Mouse (Mus musculus) neural tube, embryonic 13.5 days (tissue): ENCODE measurements around the gene Stx1b. TPM values are rescaled to one million over a fixed set of nuclear protein-coding genes. Genes with fewer than 3 reads are reported as not detected.

Source experiments
- ATAC-seq: fragments of 200-750 bp; cut with Nextera tagmentation; 2 replicates; pipeline ENCODE4 v1.8.0; 2017; ENCODE audit warnings: low read depth, mild to moderate bottlenecking, moderate TSS enrichment, moderate library complexity
- H3K27ac ChIP-seq: fragments of 300-500 bp; sonication (generic); replicated peaks from 2 replicates; pipeline ENCODE4 v1.5.1; 2015; ENCODE audit warnings: moderate library complexity, mild to moderate bottlenecking, inconsistent platforms
- H3K27me3 ChIP-seq: fragments of 300-500 bp; sonication (generic); 2 replicates; pipeline ENCODE4 v1.6.1; 2015; ENCODE audit warnings: mild to moderate bottlenecking, inconsistent platforms
- H3K36me3 ChIP-seq: fragments of 300-500 bp; sonication (generic); 2 replicates; pipeline ENCODE4 v1.6.1; 2015; ENCODE audit warnings: mild to moderate bottlenecking, inconsistent platforms
- H3K4me1 ChIP-seq: fragments of 300-500 bp; sonication (generic); replicated peaks from 2 replicates; pipeline ENCODE4 v1.6.1; 2015; ENCODE audit warnings: inconsistent platforms
- H3K4me2 ChIP-seq: fragments of 300-500 bp; sonication (generic); 2 replicates; pipeline ENCODE4 v1.6.1; 2015; ENCODE audit warnings: inconsistent platforms, mild to moderate bottlenecking, moderate library complexity
- H3K4me3 ChIP-seq: fragments of 300-500 bp; sonication (generic); 2 replicates; pipeline ENCODE4 v1.5.1; 2015; ENCODE audit warnings: mild to moderate bottlenecking, inconsistent platforms
- H3K9ac ChIP-seq: fragments of 300-500 bp; sonication (generic); 2 replicates; pipeline ENCODE4 v1.6.1; 2015; ENCODE audit warnings: moderate library complexity, mild to moderate bottlenecking, inconsistent platforms
- H3K9me3 ChIP-seq: fragments of 300-500 bp; sonication (generic); 2 replicates; pipeline ENCODE4 v1.6.1; 2016; ENCODE audit warnings: inconsistent platforms
- WGBS: fragments of 180-500 bp; shearing (Covaris S2); methylation state at CpG from one replicate; pipeline ENCODE4 v1.1.7; 2015; 5-methylcytosine and 5-hydroxymethylcytosine counted together
- polyA plus RNA-seq: library from polyadenylated mRNA; unstranded; fragments of >200 nt; fragmentation: Nextera tagmentation; extraction: Ambion mirVana; gene quantifications from 2 replicates; pipeline ENCODE4 v1.2.1, GENCODE M21; 2015

The Stx1b gene
- polyA plus RNA-seq = 38.4 and 39.8 TPM in 2 replicates

DNA sequence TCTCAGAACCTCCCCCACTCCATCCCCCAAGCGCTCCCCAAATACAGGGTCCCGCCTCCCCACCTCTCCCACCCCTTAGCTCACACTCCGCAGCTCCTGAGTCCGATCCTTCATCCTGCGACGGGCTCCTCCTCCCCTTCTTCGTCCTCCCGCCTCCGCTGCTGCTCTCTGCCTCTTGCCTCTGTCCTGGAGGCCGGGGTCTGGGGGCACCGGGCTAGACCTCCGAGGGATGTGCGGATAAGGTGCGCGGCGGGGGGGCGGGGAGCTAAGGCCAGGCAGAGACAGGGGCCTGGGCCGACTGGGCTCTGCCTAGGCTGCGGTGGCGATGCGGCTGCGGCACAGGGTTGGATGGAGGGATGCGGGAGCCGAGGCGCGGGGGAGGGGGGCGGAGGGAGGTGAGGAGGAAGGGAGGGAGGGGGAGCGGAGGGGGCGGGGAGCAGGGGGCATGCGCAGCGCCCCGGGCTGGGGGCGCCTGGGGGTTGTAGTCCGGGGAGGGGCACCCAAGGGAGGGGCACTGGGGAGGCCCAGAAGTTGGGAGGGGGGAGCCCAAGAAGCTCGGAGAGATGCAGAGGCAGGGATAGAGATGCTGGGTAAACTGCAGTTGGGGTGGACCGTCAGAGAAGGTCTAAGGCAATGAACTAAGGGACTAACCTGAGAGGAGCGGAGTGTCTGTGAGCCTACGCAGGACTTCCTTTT, at the start of gene Stx1b, which contains the start of gene Stx4a:
Stx1b (minus strand) TSS at position 374 of the 696 bp plus-strand sequence.
Stx4a (plus strand) TSS at position 119 of the 696 bp plus-strand sequence.
- Histone ChIP-seq H3K27me3 (no peaks in the 10 kb centered on the region), H3K9ac (peak within 1 kb of the TSS; percentile 96), H3K4me3 (peak within 1 kb of the TSS; percentile 76), H3K4me2 (peak within 1 kb of the TSS; percentile 79), H3K4me1 (peaks cover 38% of the 10 kb centered on the region), H3K9me3 (no peaks in the 10 kb centered on the region), H3K36me3 (no peaks in the 10 kb centered on the region), H3K27ac (peak within 1 kb of the TSS; percentile 93)
- peak; percentile 93 for ATAC-seq
- 4% methylated on average over 32 of the region's 38 CpGs for WGBS

DNA sequence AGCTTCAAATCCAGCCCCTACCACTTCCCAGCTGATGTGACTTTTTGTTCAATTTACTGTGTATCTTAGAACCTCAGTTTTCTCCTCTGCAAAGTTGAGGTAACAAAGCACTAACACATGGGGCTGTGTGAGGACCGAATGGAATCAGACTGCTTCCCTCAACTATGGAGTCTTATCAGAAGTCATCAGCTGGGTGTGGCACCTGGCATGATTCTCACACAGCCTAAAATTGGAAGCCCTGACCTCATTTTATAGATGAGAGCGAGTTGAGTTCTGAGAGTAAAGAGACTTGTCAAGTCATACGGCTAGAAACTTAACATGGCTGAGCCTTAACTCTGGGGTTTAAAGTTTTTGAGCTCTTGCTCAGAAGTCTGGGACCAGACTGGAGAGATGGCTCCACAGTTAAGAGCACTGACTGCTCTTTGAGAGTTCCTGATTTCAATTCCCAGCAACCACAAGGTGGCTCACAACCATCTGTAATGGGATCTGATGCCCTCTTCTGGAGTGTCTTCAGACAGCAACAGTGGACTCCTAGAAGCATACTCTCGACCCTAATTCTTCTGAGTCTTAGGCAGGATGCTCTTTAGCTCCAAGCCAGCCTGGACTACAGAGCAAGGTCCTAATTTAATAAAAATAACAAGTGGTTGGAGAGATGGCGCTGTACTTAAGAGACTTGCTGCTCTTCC, 45.9 kb upstream of the Stx1b start:
- no peak for ATAC-seq
- Histone ChIP-seq H3K27ac (no peak overlapping the region), H3K4me3 (no peak overlapping the region), H3K9me3 (no peaks in the 10 kb centered on the region), H3K4me2 (no peak overlapping the region), H3K9ac (no peak overlapping the region), H3K27me3 (no peaks in the 10 kb centered on the region), H3K36me3 (peaks cover 60% of the 10 kb centered on the region), H3K4me1 (peaks cover 33% of the 10 kb centered on the region)
- WGBS = 86% methylated on average over 5 of the region's 5 CpGs

DNA sequence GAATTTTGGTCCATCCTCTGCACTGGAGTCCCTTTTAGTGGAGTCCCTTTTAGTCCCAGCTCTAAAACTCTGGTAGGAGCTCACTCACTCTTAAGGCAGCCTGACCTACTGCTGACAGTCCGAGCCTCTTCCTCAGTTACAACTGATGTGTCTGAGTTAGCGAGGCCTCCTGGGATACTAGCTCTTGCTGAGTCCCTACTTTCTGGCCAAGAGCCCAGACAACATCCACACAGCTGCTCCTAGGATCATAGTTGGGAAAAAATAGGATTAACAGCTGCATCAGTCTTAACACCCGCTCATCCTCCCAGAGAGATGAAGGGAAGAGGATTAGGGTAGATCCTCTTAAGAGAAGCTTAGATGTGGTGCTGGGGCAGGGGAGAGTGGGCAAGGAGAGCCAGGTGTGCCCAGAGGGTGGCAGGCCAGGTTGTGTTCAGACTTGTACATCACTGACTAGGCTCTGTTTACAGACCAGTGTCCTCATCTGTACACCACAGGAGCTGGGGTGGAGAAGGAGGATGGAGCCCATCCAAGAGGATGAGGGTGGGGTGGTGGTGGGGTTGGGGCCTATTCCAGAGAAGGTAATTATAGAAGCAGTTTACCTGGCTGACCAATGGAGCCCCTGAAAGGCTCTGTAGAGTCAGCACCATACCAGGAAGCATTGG, 44.9 kb upstream of the Stx1b start:
- peak overlapping the region; percentile 64 for H3K27ac ChIP-seq
- peaks cover 29% of the 10 kb centered on the region for H3K4me1 ChIP-seq
- H3K9me3 ChIP-seq = no peaks in the 10 kb centered on the region
- H3K36me3 ChIP-seq = peaks cover 67% of the 10 kb centered on the region
- H3K4me2 ChIP-seq = no peak overlapping the region
- no peaks in the 10 kb centered on the region for H3K27me3 ChIP-seq
- ATAC-seq = no peak
- H3K9ac ChIP-seq = no peak overlapping the region
- no peak overlapping the region for H3K4me3 ChIP-seq
- 73% methylated on average over 3 of the region's 3 CpGs for WGBS

DNA sequence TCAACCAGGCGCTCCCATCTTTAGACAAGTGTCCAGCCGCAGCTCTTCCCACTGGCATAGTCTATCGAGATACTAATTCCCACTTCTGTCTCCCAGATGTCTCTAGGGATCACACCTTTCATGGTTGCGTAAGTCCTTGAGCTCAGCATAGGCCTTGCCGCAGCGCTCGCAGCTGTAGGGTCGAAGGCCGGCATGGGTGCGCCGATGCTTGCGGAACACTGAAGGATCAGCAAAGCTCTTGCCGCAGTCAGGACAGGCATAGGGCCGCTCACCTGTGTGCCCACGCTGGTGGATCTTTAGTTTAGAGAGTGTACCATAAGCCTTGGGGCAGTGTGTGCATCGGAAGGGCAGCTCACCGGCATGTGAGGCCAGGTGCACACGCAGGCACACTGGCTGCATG, 43.3 kb upstream of the Stx1b start:
- Histone ChIP-seq H3K9me3 (no peaks in the 10 kb centered on the region), H3K4me2 (no peak overlapping the region), H3K4me3 (no peak overlapping the region), H3K4me1 (peaks cover 12% of the 10 kb centered on the region), H3K27ac (no peak overlapping the region), H3K27me3 (no peaks in the 10 kb centered on the region), H3K9ac (no peak overlapping the region), H3K36me3 (peaks cover 70% of the 10 kb centered on the region)
- WGBS = 97% methylated on average over 18 of the region's 18 CpGs
- ATAC-seq = no peak

DNA sequence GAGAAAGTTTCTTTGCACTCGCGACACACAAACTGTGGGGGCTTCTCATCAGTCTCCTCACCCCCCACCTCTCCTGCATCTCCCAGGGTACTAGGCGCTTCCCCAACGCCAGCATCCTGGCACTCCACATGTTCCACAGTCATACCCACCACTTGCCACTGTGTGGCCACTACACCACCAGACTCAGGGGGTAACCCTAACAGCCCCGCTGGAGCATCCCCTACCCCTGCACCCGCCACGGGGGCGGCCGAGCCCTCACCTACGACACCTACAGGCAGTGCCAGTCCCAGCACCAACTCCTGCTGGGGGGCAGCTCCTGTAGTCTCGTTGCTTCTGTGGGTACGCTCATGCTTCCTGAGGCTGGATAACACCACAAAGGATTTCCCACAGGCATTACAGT, 42.1 kb upstream of the Stx1b start:
- Histone ChIP-seq H3K36me3 (peaks cover 64% of the 10 kb centered on the region), H3K9me3 (no peaks in the 10 kb centered on the region), H3K4me1 (peaks cover 12% of the 10 kb centered on the region), H3K4me2 (no peak overlapping the region), H3K9ac (no peak overlapping the region), H3K4me3 (no peak overlapping the region), H3K27me3 (no peaks in the 10 kb centered on the region), H3K27ac (no peak overlapping the region)
- no peak for ATAC-seq
- WGBS = 93% methylated on average over 12 of the region's 12 CpGs

DNA sequence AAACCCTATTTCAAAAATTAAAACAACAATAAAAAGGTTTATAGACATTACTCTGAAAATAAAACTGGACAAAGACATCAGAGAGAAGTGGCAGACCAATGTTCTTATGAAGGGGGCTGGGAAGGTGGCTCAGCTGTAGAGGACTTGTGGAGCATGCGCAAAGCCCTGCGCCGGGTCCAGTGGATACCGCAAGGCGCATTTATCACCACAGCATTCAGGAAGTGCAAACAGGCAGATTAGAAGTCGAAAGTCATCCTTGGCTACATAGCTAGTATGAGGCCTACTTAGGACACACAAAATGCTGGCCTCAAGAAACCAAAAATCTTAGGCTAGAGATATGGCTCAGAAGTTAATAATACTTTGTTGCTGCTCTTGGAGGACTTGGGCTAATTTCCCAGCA, 33.9 kb upstream of the Stx1b start:
- WGBS = 91% methylated on average over 6 of the region's 6 CpGs
- H3K9me3 ChIP-seq = no peaks in the 10 kb centered on the region
- no peak overlapping the region for H3K27ac ChIP-seq
- peaks cover 7% of the 10 kb centered on the region; the same call in 1 of the 2 replicates for H3K36me3 ChIP-seq
- no peak for ATAC-seq
- no peaks in the 10 kb centered on the region for H3K4me1 ChIP-seq
- H3K27me3 ChIP-seq = no peaks in the 10 kb centered on the region
- no peak overlapping the region for H3K4me2 ChIP-seq
- no peak overlapping the region for H3K4me3 ChIP-seq
- H3K9ac ChIP-seq = no peak overlapping the region

DNA sequence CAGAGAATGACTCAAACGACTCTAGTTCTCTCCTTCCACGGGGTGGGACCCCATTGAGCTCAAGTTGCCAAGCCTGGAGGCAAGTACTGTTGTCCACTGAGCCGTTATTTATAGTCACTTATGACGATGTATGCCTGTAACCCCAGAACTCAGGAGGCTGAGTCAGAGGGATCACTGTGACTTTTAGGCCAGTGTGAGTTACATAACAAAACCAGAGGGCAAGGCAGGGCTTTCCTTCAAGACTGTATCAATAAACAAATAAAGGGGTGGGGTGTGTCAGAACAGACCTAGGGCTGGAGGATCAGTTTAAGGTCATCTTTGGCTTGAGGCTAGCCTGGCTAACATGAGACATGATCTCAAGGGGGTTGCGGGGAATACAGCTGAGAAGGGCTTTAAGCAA, 26.6 kb upstream of the Stx1b start:
- H3K36me3 ChIP-seq = no peaks in the 10 kb centered on the region
- no peaks in the 10 kb centered on the region for H3K4me1 ChIP-seq
- H3K27ac ChIP-seq = no peak overlapping the region
- ATAC-seq = no peak
- no peaks in the 10 kb centered on the region for H3K27me3 ChIP-seq
- H3K9ac ChIP-seq = no peak overlapping the region
- WGBS = 76% methylated on average over 5 of the region's 5 CpGs
- no peak overlapping the region for H3K4me2 ChIP-seq
- no peaks in the 10 kb centered on the region for H3K9me3 ChIP-seq
- H3K4me3 ChIP-seq = no peak overlapping the region

DNA sequence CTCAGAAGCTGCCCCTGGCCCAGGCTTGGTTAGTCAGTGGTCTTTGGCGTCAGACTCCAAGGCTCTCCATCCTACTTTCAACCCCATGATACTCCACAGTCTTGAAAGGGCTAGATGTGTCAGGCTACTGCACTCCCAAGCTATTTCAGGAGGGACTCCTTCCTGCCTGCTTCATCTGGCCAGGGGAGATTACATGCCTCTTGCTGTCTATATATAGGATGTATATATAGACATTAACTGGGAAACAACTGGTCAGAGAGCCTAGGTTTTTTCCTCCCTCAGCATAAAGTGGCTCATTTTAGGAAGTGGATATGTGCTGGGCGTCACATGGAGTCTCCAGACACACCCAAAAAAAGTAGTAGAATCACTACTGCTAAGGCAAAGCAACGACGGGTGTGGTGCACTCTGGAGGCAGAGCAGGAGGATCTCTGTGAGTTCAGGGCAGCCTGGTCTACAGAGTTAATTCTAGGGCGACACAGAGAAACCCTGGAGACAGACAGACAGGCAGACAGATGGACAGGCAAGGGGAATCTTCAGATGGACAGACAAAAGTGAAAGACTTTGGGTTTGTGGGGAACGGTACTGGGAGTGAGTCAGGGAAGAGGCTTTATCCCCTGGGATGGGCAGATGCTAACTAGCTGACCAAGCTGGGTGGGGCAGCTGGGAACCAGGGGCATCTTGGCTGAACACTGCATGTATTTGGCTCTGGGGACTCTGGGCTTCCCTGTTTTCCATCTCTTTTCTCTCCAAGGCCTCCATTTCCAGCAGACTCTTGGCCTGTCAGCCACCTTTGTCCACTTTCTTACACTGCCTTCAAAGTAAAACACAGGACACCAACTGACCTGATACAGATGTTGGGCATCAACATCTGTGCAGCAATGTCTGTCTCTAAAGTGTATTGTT, 25.9 kb upstream of the Stx1b start:
- Histone ChIP-seq H3K27ac (no peak overlapping the region), H3K9ac (no peak overlapping the region), H3K4me2 (no peak overlapping the region), H3K9me3 (no peaks in the 10 kb centered on the region), H3K4me3 (no peak overlapping the region), H3K4me1 (no peaks in the 10 kb centered on the region), H3K27me3 (no peaks in the 10 kb centered on the region), H3K36me3 (no peaks in the 10 kb centered on the region)
- 80% methylated on average over 6 of the region's 6 CpGs for WGBS
- no peak for ATAC-seq

DNA sequence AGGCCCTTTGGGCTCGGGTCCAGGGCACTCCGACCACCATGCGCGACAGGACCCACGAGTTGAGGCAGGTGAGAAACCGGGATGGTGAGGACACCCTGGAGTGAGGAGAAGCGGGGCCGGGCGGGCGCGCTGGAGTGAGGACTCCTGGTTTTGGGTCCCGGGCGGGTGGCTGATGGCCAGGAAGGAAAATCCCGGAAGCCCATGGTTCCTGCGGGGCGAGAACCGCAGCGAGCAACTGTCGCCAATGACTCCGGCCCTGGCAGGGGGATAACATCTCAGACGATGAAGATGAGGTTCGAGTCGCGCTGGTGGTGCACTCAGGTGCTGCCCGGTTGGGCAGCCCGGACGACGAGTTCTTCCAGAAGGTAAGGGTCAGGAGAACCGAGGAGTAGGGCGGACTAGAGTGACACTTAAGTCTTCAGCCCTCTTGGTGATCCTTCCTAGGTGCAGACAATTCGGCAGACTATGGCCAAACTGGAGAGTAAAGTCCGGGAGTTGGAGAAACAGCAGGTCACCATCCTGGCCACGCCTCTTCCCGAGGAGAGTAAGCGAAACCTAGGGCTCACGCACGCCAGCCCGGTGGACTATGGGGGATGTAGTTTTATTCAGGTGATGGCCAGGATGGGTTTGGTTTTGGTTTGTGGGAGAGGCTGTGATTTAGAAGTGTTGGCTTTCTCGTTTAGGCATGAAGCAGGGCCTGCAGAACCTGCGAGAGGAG, 17.8 kb upstream of the Stx1b start:
- Histone ChIP-seq H3K9ac (peak overlapping the region; percentile 77), H3K4me2 (peak overlapping the region; percentile 99), H3K27me3 (no peaks in the 10 kb centered on the region), H3K4me3 (peak overlapping the region; percentile 70), H3K4me1 (peaks cover 17% of the 10 kb centered on the region), H3K36me3 (peaks cover 6% of the 10 kb centered on the region; the same call in 1 of the 2 replicates), H3K9me3 (no peaks in the 10 kb centered on the region), H3K27ac (peak overlapping the region; percentile 91)
- WGBS = under 1% methylated on average over 40 of the region's 40 CpGs
- ATAC-seq = peak; percentile 59

DNA sequence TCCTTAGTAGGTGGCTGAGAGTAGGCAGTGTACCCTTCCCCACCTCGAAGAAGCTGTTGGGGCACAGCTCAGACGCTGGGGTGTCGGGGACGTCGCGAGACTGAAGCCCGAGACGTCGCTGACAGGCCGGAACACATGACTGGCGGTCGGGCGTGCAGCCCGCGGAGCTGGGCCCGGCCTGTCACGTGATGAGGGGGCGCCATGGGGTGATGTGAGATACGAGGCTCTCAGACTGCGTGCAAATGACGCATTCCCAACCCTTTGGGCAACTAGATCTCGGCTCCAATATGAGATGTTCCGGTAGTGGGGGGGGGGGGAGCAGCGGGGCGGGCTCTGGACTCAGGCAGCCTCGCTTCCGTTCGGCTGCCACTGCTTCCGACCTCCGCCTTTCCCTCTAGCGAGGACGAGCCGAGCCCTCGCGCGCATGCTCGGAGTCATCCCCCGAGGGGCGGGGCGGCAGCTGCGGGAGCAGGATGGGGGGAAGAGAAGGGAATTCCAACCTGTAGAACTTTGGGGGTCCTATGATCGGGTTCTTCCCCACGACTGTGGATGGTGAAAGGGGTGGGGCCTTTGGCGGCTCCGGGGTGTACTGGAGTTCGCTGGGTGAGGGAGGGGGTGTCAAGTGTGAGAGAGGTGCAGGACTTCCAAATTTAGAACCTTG, 17.1 kb upstream of the Stx1b start:
- Histone ChIP-seq H3K4me2 (peak overlapping the region; percentile 99), H3K27me3 (no peaks in the 10 kb centered on the region), H3K36me3 (peaks cover 6% of the 10 kb centered on the region; the same call in 1 of the 2 replicates), H3K4me3 (peak overlapping the region; percentile 70), H3K27ac (peak overlapping the region; percentile 91), H3K4me1 (peaks cover 17% of the 10 kb centered on the region), H3K9me3 (no peaks in the 10 kb centered on the region), H3K9ac (peak overlapping the region; percentile 77)
- WGBS = under 1% methylated on average over 44 of the region's 46 CpGs
- peak; percentile 90 for ATAC-seq
